Mouse (Mus musculus) testis, adult 2 months (tissue): ENCODE data around the gene Klf4. TPM values are rescaled to one million over a fixed set of nuclear protein-coding genes. Genes with fewer than 3 reads are reported as not detected.

ENCODE experiments used
- H3K27ac ChIP-seq: fragments of 200-500 bp; 2 replicates; pipeline ENCODE4 v1.5.1; 2012; ENCODE audit warnings: low read depth, low read length; ENCODE audit not compliant: control insufficient read depth, insufficient read depth
- H3K27me3 ChIP-seq: fragments of 200-500 bp; 2 replicates; pipeline ENCODE4 v1.6.1; 2012; ENCODE audit warnings: mild to moderate bottlenecking, low read length, moderate library complexity; ENCODE audit not compliant: control insufficient read depth, insufficient read depth
- H3K36me3 ChIP-seq: fragments of 200-500 bp; 2 replicates; pipeline ENCODE4 v1.6.1; 2012; ENCODE audit warnings: mild to moderate bottlenecking, low read length; ENCODE audit not compliant: control insufficient read depth, insufficient read depth
- H3K4me1 ChIP-seq: fragments of 200-500 bp; 2 replicates; pipeline ENCODE4 v1.6.1; 2012; ENCODE audit warnings: low read length; ENCODE audit not compliant: control insufficient read depth, insufficient read depth
- H3K4me3 ChIP-seq: fragments of 200-500 bp; 2 replicates; pipeline ENCODE4 v1.5.1; 2012; ENCODE audit warnings: low read depth, mild to moderate bottlenecking, low read length, moderate library complexity, mixed read lengths; ENCODE audit not compliant: control insufficient read depth
- CTCF ChIP-seq: fragments of 200-500 bp; IDR thresholded peaks from 2 replicates; pipeline ENCODE4 v1.5.1; 2012; ENCODE audit warnings: low read depth, mild to moderate bottlenecking, inconsistent platforms, low read length, moderate library complexity; ENCODE audit not compliant: control insufficient read depth, insufficient read depth, insufficient replicate concordance
- POLR2A ChIP-seq: fragments of 200-500 bp; IDR thresholded peaks from 2 replicates; pipeline ENCODE4 v1.6.1; 2012; ENCODE audit warnings: low read depth, mild to moderate bottlenecking, inconsistent platforms, low read length, moderate library complexity; ENCODE audit not compliant: control insufficient read depth
- polyA plus RNA-seq: library from polyadenylated mRNA; depleted of rRNA; stranded (reverse); fragments of >200 nt; gene quantifications from 2 replicates; pipeline ENCODE4 v1.2.3, GENCODE M21; 2012

The Klf4 gene
- polyA plus RNA-seq, 1 experiment, result 123 TPM

GRCm38 (mm10) chr4:55498621-55499020 lies 33.6 kb downstream of the Klf4 start:
- Histone ChIP-seq H3K4me1 (no peaks in the 10 kb centered on the region), H3K27ac (no peak overlapping the region), H3K27me3 (no peaks in the 10 kb centered on the region), H3K4me3 (no peak overlapping the region), H3K36me3 (no peaks in the 10 kb centered on the region)
- TF ChIP-seq CTCF (no peak), POLR2A (no peak)

DNA sequence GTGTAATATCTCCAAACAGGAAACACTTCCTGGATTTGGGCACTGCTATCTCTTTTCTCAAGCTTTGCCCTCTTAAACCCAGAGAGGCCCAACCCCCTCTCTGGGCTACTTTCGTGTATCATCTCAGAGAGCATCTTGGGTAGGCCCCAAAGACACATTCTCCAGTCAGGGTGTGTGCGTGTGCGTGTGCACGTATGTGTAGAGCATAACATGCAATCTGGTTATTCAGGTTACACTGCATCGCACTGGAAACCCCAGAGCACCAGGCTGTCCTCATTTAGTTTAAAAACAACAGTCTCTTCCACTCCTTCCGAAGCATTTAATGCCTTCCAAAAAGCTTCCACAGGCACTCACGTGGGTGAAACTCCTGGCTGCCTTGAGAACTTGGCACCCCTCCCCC lies 35.9 kb downstream of the Klf4 start:
- Histone ChIP-seq H3K36me3 (no peaks in the 10 kb centered on the region), H3K4me3 (no peak overlapping the region), H3K27me3 (no peaks in the 10 kb centered on the region), H3K4me1 (no peaks in the 10 kb centered on the region), H3K27ac (no peak overlapping the region)
- TF ChIP-seq CTCF, result no peak
- TF ChIP-seq POLR2A, result no peak

DNA sequence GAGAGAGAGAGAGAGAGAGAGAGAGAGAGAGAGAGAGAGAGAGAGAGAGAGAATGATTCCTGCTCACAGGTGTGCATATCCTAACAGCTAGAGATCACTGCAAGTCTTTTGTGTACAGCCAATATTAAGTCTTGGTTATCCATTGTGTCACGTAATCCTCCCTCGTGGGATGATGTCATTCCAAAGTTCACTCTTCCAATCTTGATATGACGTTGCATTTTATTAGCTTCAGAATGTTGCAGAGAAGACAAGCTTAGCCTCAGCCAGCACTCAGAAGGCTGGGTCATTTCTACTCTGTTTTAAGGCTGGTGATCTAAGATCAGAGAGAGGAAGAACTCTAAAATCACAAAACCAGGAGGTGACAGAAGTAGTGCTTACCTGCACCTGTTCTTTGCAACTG lies 39.0 kb downstream of the Klf4 start:
- H3K4me3 ChIP-seq, result no peak overlapping the region
- H3K27me3 ChIP-seq, result no peaks in the 10 kb centered on the region
- no peak for TF ChIP-seq POLR2A
- TF ChIP-seq CTCF, result no peak
- no peak overlapping the region for H3K27ac ChIP-seq
- no peaks in the 10 kb centered on the region for H3K36me3 ChIP-seq
- H3K4me1 ChIP-seq, result no peaks in the 10 kb centered on the region

DNA sequence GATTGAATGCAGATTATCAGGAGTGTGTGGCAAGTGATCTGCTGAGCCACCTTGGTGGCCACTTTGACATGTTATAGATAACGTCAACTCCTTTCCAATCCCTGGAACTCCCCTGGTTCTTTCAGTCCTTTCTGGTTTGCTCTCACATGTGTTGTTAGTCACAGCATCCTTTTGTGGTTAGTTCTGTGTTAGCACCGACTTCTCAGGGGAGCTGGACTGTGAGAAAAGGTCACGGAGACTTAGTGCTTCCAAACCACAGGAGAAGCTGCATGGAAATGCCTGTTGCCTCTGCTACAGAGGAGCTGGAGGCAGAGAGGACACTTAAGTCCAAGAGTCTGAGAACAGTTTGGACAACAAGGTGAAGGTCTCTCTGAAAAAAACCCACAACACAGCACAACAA lies 42.9 kb downstream of the Klf4 start:
- Histone ChIP-seq H3K27ac (no peak overlapping the region), H3K36me3 (no peaks in the 10 kb centered on the region), H3K4me1 (no peaks in the 10 kb centered on the region), H3K4me3 (no peak overlapping the region), H3K27me3 (no peaks in the 10 kb centered on the region)
- TF ChIP-seq POLR2A (no peak), CTCF (no peak)

- Histone ChIP-seq H3K4me3 (no peak overlapping the region), H3K27ac (no peak overlapping the region), H3K4me1 (no peaks in the 10 kb centered on the region), H3K36me3 (no peaks in the 10 kb centered on the region), H3K27me3 (no peaks in the 10 kb centered on the region)
- no peak for TF ChIP-seq CTCF
- no peak for TF ChIP-seq POLR2A
Measured at GRCm38 (mm10) chr4:55488604-55489003, 43.7 kb downstream of the Klf4 start.

DNA sequence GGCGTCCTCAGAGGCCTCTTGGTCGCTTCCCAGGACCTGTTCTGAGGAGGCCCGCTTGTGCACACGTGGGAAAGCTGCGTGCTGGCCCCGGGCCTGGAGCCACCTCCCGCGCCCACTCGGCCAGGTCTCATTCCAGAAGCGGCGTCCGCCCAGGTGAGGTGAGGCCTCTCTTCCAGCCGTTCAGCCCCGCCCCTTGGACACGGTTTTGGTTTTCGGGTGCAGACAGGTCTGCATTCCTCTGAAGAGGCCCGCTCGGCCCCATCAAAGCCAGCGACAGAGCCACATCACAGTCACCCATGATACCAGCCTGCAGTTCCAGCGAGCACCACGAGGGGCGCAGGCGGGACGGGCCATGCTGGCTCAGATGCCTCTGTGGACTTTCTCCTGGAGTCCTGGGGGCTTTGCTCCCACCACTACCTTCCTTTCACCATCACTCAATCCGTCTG lies 51.9 kb downstream of the Klf4 start:
- Histone ChIP-seq H3K4me1 (peaks cover 8% of the 10 kb centered on the region), H3K4me3 (peak overlapping the region; percentile 74), H3K36me3 (no peaks in the 10 kb centered on the region), H3K27me3 (no peaks in the 10 kb centered on the region), H3K27ac (no peak overlapping the region)
- TF ChIP-seq CTCF (peak; percentile 100), POLR2A (no peak)

- no peak overlapping the region for H3K27ac ChIP-seq
- peaks cover 8% of the 10 kb centered on the region for H3K4me1 ChIP-seq
- no peaks in the 10 kb centered on the region for H3K27me3 ChIP-seq
- no peak for TF ChIP-seq CTCF
- H3K36me3 ChIP-seq, result no peaks in the 10 kb centered on the region
- no peak overlapping the region for H3K4me3 ChIP-seq
Measured at GRCm38 (mm10) chr4:55478333-55478732, 53.9 kb downstream of the Klf4 start.

DNA sequence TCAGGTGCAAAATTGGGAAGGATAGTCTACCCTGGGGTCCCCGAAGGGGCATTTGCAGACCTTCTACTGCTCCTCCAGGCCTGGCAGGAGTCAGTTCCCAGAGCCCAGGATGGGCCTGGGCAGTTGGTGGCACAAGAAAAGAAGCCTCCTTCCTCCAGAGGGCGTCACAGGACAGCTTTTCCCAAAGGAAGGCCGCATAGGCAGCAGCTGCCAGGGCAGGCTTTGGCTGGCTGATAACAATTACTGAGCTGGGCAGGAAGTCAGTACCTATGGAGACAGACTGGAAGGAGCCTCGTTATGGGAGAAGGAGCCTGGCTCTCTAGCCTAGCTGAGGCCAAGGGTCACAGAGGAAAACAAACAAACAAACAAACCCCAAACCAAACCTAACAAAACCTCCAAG lies 54.3 kb downstream of the Klf4 start:
- H3K36me3 ChIP-seq, result no peaks in the 10 kb centered on the region
- H3K27me3 ChIP-seq, result no peaks in the 10 kb centered on the region
- TF ChIP-seq POLR2A (no peak), CTCF (peak; percentile 37; the same call in 1 of the 2 replicates)
- H3K4me3 ChIP-seq, result no peak overlapping the region
- no peak overlapping the region for H3K27ac ChIP-seq
- peaks cover 8% of the 10 kb centered on the region for H3K4me1 ChIP-seq
